Mouse (Mus musculus): ENCODE measurements at regions not wholly inside any gene's neighbourhood (a gene's known extent, or its start where the extent isn't known, plus 50 kb on each side); places are given as distances from the start of the nearest gene placed in this dataset.
A peak's percentile ranks its signal among the peaks of the same experiment; 100 is the strongest.
"Not testable (repeated sequence)": the region's sequence is repeated elsewhere in the genome, so short reads cannot be mapped to it uniquely, and the experiment has no call there.

DNA sequence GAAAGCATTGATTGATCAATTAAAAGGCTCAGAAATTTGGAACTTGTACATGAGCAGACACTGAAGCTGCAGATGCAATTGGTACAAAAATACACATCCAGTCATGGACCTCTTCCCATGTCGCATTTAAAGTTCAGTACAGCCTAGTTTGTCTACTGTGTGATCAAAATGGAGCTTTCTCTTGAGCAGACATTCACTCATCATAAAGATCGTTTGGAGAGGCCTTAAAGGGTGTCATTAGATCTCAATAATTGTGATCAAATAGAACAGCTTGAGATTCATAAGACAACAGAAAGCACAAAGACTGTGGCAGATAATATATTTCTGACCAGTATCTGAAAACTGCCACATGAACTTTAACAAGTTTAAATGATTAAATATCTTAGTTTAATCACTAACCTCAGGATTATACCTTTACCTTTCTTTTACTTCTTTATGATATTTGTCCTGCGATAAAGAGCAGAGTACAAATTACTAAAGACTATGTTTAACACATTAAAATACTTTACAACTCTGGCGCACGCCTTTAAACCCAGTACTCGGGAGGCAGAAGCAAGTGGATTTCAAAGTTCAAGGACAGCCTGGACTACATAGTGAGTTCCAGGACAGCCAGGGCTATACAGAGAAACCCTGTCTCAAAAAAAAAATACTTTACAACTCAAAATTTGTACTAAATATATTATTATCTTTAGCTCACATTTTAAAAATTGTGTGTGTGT is 635.1 kb downstream of the Dnajb9 start:
- no peak for DNase-seq (ENCODE audit: low spot score in 2 of 2)

DNA sequence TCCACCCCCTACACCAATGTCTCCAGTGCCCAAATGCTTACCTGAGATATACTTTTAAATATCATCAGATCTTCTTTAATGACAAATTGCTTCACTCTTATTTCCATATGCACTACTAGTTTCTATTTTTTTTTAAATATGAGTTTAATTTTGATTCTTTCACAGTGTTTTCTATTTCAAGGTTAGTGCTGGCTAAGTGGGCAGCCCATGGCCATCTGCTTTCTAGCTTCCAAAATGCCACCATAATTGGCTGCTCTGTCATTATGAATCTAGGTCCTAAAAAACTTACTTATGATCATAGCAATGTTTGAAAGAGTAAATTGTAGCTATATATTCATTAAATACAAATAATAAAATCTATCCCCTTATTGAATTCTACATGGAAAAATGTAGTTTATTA is 636.9 kb downstream of the Dnajb9 start:
- DNase-seq (ENCODE audit: low spot score in 2 of 2), result peak in 1 of 2 experiments; percentile 37

DNA sequence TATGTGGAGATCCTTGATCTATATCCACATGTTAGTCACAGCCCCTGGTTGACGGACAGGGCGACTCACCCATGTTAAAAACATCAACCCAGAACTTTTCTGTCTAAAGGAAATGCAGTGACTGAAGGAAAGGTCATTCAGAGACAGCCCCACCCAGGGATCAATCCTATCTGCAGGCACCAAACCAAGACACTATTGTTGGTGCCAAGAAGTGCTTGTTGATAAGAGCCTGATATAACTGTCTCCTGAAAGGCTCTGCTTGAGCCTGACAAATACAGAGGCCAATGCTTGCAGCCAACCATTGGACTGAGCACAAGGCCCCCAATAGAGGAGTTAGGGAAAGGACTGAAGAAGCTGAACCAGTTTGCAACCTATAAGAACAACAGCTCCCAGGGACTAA is 682.5 kb downstream of the Dnajb9 start:
- no peak for DNase-seq (ENCODE audit: low spot score in 2 of 2)

DNA sequence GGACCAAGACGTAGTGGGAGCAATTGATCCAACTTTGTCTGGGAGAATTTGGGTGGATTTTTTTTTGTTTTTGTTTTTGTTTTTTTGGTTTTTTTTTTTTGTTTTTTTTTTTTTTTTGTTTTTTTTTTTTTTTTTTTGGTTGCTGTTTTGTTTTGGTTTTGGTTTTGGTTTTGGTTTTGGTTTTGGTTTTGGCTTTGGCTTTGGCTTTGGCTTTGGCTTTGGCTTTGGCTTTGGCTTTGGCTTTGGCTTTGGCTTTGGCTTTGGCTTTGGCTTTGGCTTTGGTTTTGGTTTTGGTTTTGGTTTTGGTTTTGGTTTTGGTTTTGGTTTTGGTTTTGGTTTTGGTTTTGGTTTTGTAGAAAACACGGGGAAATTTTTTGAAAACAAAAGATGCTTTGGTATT is 702.7 kb downstream of the Dnajb9 start:
- not testable (repeated sequence) for DNase-seq (ENCODE audit: low spot score in 2 of 2)

DNA sequence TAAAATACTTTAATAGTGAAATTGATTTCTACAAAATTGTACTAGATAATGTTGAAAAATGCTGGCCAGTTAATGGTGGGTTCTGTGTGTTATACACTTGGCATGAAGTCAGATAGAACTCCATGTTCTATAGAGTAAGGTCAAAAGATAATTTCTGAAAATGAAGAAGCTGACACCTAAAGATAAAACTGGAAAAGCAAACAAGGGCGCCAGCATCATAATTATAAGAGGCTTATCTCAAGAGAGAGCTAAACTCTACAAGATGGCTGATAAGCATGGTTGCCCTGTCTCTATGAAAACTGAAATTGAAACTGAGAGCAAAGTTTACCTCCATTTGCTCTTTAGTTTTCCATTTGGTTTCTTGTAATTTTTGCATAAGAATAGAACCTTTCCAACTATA is 720.2 kb downstream of the Dnajb9 start:
- no peak for DNase-seq (ENCODE audit: low spot score in 2 of 2)

DNA sequence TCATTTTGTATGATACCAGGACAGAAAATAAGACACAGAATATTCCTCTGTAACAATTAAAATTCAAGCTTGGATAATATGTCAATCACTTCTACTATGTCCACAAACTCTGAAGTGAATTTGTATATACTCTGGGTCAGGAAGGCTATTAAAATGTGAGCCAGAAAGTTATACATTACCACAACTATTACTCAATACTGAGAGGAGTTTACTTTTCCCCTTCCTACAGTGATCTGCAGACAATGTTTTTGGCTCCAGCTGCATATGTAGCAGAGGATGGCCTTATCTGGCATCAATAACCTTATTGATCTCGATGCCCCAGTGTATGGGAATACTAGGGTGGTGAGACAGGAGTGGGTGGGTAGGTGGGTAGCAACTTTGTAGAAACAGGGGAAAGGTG is 727.4 kb downstream of the Dnajb9 start:
- no peak for DNase-seq (ENCODE audit: low spot score in 2 of 2)

DNA sequence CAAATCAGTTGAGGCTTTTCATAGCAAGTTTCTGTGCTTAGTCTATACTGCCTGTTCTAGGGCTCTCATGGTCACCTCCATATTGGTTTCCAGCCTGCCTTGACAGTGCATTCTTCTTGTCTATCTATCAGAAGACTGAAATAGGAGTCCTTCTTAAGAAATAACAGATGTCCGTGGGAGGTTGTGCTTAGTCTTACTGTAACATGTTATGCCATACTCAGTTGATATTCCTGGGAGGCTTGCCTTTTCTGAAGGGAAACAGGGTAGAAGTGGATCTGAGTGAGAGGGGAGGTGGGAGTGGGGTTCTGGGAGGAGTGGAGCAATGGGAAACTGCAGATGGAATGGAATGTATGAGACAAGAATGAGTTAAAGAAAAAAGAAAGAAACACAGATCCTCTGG is 747.6 kb downstream of the Dnajb9 start:
- DNase-seq (ENCODE audit: low spot score in 2 of 2), result no peak
